Mouse (Mus musculus): ENCODE results near the gene Plk3. TPM values are rescaled to one million over a fixed set of nuclear protein-coding genes. Genes with fewer than 3 reads are reported as not detected.

Gene Plk3
- polyA plus RNA-seq, 1 experiment from 2014 or later: 19.1 TPM

GRCm38 (mm10) chr4:117115592-117115991 is 18.2 kb downstream of the Plk3 start:
- Histone ChIP-seq H3K36me3 (ENCODE audit: control insufficient read depth, insufficient read depth, low read length) (peaks cover 5% of the 10 kb centered on the region), H3K4me3 (ENCODE audit: low read depth, low read length) (no peak overlapping the region), H3K9me3 (ENCODE audit: control insufficient read depth, low read length) (no peaks in the 10 kb centered on the region), H3K4me1 (ENCODE audit: control insufficient read depth, insufficient read depth, low read length) (peaks cover 5% of the 10 kb centered on the region; the same call in 1 of the 2 replicates), H3K27ac (ENCODE audit: low read depth, low read length) (no peak overlapping the region), H3K4me2 (ENCODE audit: low read depth, low read length) (no peak overlapping the region), H3K9ac (replicated peaks; ENCODE audit: low read depth, low read length) (no peak overlapping the region), H3K27me3 (ENCODE audit: control insufficient read depth, insufficient read depth, low read length) (no peaks in the 10 kb centered on the region)
- WGBS: 88% methylated on average over 5 of the region's 5 CpGs
- no peak for ATAC-seq (ENCODE audit: low read depth)

DNA sequence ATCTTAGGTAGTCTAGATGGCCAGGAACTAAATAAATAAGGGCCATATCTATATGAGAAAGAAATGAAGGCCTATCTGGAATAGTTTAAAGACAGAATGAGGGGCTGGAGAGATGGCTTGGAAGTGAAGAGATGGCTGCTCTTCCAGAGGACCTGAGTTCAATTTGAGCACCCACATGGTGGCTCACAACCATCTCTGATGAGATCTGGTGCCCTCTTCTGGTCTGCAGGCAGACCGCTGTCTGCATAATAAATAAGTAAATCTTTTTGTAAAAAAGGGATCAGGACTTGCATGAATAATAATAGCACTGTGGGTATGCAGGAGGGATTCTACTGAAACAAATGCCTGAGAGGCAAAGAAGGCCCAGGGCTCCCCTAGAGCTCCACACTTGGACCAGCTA is 20.5 kb downstream of the Plk3 start:
- no peak for ATAC-seq (ENCODE audit: low read depth)
- no peaks in the 10 kb centered on the region for H3K9me3 ChIP-seq (ENCODE audit: control insufficient read depth, low read length)
- H3K4me3 ChIP-seq (ENCODE audit: low read depth, low read length): no peak overlapping the region
- no peak overlapping the region for H3K9ac ChIP-seq (replicated peaks; ENCODE audit: low read depth, low read length)
- H3K27ac ChIP-seq (ENCODE audit: low read depth, low read length): no peak overlapping the region
- no peaks in the 10 kb centered on the region for H3K4me1 ChIP-seq (ENCODE audit: control insufficient read depth, insufficient read depth, low read length)
- no peak overlapping the region for H3K4me2 ChIP-seq (ENCODE audit: low read depth, low read length)
- 89% methylated on average over 1 of the region's 1 CpGs for WGBS
- no peaks in the 10 kb centered on the region for H3K27me3 ChIP-seq (ENCODE audit: control insufficient read depth, insufficient read depth, low read length)
- peaks cover 13% of the 10 kb centered on the region for H3K36me3 ChIP-seq (ENCODE audit: control insufficient read depth, insufficient read depth, low read length)

DNA sequence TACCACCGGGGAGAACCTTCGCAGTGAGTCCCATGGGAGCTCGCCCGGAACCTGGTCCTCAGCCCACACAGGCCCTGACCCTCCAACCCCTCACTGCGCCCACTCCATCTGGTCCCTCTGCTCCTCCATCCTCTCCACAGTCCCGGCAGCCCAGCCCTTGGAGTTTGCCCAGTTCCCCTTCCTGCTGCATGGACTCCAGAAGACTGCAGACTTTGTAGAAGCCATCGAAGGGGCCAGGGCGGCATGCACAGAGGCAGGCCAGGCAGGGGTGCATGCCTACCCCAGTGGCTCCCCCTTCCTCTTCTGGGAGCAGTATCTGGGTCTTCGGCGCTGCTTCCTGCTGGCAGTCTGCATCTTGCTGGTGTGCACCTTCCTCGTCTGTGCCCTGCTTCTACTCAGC is 22.8 kb downstream of the Plk3 start:
- H3K27ac ChIP-seq (ENCODE audit: low read depth, low read length): no peak overlapping the region
- H3K36me3 ChIP-seq (ENCODE audit: control insufficient read depth, insufficient read depth, low read length): peaks cover 17% of the 10 kb centered on the region
- 93% methylated on average over 10 of the region's 11 CpGs for WGBS
- H3K9ac ChIP-seq (replicated peaks; ENCODE audit: low read depth, low read length): no peak overlapping the region
- H3K4me2 ChIP-seq (ENCODE audit: low read depth, low read length): no peak overlapping the region
- no peaks in the 10 kb centered on the region for H3K27me3 ChIP-seq (ENCODE audit: control insufficient read depth, insufficient read depth, low read length)
- ATAC-seq (ENCODE audit: low read depth): no peak
- H3K9me3 ChIP-seq (ENCODE audit: control insufficient read depth, low read length): no peaks in the 10 kb centered on the region
- H3K4me1 ChIP-seq (ENCODE audit: control insufficient read depth, insufficient read depth, low read length): no peaks in the 10 kb centered on the region
- H3K4me3 ChIP-seq (ENCODE audit: low read depth, low read length): no peak overlapping the region

- no peaks in the 10 kb centered on the region for H3K27me3 ChIP-seq (ENCODE audit: control insufficient read depth, insufficient read depth, low read length)
- no peak for ATAC-seq (ENCODE audit: low read depth)
- WGBS: 94% methylated on average over 13 of the region's 13 CpGs
- H3K9me3 ChIP-seq (ENCODE audit: control insufficient read depth, low read length): no peaks in the 10 kb centered on the region
- H3K36me3 ChIP-seq (ENCODE audit: control insufficient read depth, insufficient read depth, low read length): peaks cover 17% of the 10 kb centered on the region
- no peaks in the 10 kb centered on the region for H3K4me1 ChIP-seq (ENCODE audit: control insufficient read depth, insufficient read depth, low read length)
- no peak overlapping the region for H3K9ac ChIP-seq (replicated peaks; ENCODE audit: low read depth, low read length)
- H3K27ac ChIP-seq (ENCODE audit: low read depth, low read length): no peak overlapping the region
- H3K4me3 ChIP-seq (ENCODE audit: low read depth, low read length): no peak overlapping the region
- H3K4me2 ChIP-seq (ENCODE audit: low read depth, low read length): no peak overlapping the region
Measured at GRCm38 (mm10) chr4:117110249-117110648, 23.5 kb downstream of the Plk3 start.

DNA sequence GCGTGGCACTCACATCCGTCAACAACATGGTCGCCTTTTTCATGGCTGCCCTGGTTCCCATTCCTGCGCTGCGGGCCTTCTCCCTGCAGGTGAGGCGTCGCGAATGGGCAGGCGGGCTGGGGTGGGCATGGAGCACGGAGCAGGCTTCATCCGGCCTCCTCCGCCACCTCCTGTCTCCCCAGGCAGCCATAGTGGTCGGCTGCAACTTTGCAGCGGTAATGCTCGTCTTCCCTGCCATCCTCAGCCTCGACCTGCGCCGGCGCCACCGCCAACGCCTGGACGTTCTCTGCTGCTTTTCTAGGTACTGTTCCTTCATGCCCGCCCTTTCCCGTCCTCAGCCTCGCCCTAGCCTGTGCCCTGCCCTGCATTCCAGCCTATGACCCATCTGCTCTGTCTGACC is 24.4 kb downstream of the Plk3 start:
- Histone ChIP-seq H3K27ac (ENCODE audit: low read depth, low read length) (no peak overlapping the region), H3K36me3 (ENCODE audit: control insufficient read depth, insufficient read depth, low read length) (peaks cover 17% of the 10 kb centered on the region), H3K9me3 (ENCODE audit: control insufficient read depth, low read length) (no peaks in the 10 kb centered on the region), H3K27me3 (ENCODE audit: control insufficient read depth, insufficient read depth, low read length) (no peaks in the 10 kb centered on the region), H3K9ac (replicated peaks; ENCODE audit: low read depth, low read length) (no peak overlapping the region), H3K4me1 (ENCODE audit: control insufficient read depth, insufficient read depth, low read length) (no peaks in the 10 kb centered on the region), H3K4me2 (ENCODE audit: low read depth, low read length) (no peak overlapping the region), H3K4me3 (ENCODE audit: low read depth, low read length) (no peak overlapping the region)
- 93% methylated on average over 25 of the region's 25 CpGs for WGBS
- ATAC-seq (ENCODE audit: low read depth): no peak

DNA sequence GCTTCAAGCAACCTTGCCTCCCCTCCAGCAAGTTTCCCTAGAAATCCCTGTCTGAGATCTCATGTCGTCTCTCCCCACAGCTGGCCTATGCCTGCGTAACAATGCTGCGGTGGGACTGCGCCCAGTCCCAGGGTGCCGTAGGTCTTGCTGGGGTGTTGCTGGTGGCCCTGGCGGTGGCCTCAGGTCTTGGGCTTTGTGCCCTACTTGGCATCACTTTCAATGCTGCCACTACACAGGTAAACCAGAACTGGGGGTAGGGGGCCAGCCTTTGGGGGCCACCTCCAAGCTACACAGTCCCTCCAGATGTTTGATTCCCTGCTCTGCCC is 25.3 kb downstream of the Plk3 start:
- Histone ChIP-seq H3K27me3 (ENCODE audit: control insufficient read depth, insufficient read depth, low read length) (no peaks in the 10 kb centered on the region), H3K4me2 (ENCODE audit: low read depth, low read length) (no peak overlapping the region), H3K27ac (ENCODE audit: low read depth, low read length) (no peak overlapping the region), H3K4me1 (ENCODE audit: control insufficient read depth, insufficient read depth, low read length) (no peaks in the 10 kb centered on the region), H3K9me3 (ENCODE audit: control insufficient read depth, low read length) (no peaks in the 10 kb centered on the region), H3K9ac (replicated peaks; ENCODE audit: low read depth, low read length) (no peak overlapping the region), H3K4me3 (ENCODE audit: low read depth, low read length) (no peak overlapping the region), H3K36me3 (ENCODE audit: control insufficient read depth, insufficient read depth, low read length) (peaks cover 17% of the 10 kb centered on the region)
- ATAC-seq (ENCODE audit: low read depth): no peak
- WGBS: 94% methylated on average over 6 of the region's 6 CpGs

DNA sequence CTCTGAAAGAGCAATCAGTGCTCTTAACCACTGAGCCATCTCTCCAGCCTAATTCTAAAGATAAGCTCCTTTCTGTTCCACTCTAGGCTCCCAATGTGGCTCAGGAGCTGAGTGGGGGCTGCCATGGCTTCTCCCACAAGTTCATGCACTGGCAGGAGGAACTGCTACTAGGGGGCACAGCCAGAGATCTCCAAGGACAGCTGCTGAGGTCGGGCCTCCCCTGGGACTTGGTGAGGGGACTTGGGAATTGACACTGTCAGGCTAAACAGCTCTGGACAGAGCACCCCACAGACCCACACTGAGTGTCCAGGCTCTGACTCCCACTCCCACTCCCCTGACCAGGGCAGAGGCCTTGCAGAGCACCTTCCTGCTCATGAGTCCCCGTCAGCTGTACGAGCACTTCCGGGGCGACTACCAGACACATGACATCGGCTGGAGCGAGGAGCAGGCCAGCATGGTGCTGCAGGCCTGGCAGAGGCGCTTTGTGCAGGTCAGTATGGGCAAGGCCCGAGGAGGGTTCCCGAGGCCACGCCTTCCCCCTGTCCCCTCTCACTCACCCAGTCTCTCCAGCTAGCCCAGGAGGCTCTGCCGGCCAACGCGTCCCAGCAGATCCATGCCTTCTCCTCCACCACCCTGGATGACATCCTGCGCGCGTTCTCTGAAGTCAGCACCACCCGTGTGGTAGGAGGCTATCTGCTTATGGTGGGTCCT is 25.8 kb downstream of the Plk3 start:
- Histone ChIP-seq H3K9me3 (ENCODE audit: control insufficient read depth, low read length) (no peaks in the 10 kb centered on the region), H3K4me2 (ENCODE audit: low read depth, low read length) (no peak overlapping the region), H3K4me1 (ENCODE audit: control insufficient read depth, insufficient read depth, low read length) (no peaks in the 10 kb centered on the region), H3K9ac (replicated peaks; ENCODE audit: low read depth, low read length) (no peak overlapping the region), H3K4me3 (ENCODE audit: low read depth, low read length) (no peak overlapping the region), H3K36me3 (ENCODE audit: control insufficient read depth, insufficient read depth, low read length) (peaks cover 17% of the 10 kb centered on the region), H3K27ac (ENCODE audit: low read depth, low read length) (no peak overlapping the region), H3K27me3 (ENCODE audit: control insufficient read depth, insufficient read depth, low read length) (no peaks in the 10 kb centered on the region)
- ATAC-seq (ENCODE audit: low read depth): no peak
- 94% methylated on average over 18 of the region's 18 CpGs for WGBS

DNA sequence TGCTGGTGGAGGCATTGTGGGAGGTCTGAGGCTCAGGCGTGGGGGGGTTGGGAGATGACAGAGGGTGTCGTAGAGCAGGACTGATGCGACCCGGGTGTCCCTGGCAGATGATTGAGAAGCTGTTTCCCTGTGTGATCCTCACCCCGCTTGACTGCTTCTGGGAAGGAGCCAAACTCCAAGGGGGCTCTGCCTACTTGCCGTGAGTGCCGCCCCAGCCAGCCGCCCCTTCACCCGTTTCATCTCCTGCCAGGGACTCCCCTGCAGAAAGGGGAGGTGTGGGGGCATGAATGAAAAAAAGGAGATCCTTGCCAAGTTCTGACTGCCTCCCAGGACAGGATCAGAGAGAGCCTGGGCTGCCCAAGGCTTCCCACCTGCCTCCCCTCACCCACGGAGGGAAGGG is 28.6 kb downstream of the Plk3 start:
- Histone ChIP-seq H3K4me2 (ENCODE audit: low read depth, low read length) (no peak overlapping the region), H3K9ac (replicated peaks; ENCODE audit: low read depth, low read length) (no peak overlapping the region; the same call in 1 of the 2 replicates), H3K27me3 (ENCODE audit: control insufficient read depth, insufficient read depth, low read length) (no peaks in the 10 kb centered on the region), H3K4me3 (ENCODE audit: low read depth, low read length) (no peak overlapping the region), H3K36me3 (ENCODE audit: control insufficient read depth, insufficient read depth, low read length) (peaks cover 8% of the 10 kb centered on the region), H3K9me3 (ENCODE audit: control insufficient read depth, low read length) (no peaks in the 10 kb centered on the region), H3K4me1 (ENCODE audit: control insufficient read depth, insufficient read depth, low read length) (no peaks in the 10 kb centered on the region), H3K27ac (ENCODE audit: low read depth, low read length) (no peak overlapping the region)
- ATAC-seq (ENCODE audit: low read depth): peak; percentile 45; the same call in 1 of the 2 replicates
- 61% methylated on average over 10 of the region's 10 CpGs for WGBS

DNA sequence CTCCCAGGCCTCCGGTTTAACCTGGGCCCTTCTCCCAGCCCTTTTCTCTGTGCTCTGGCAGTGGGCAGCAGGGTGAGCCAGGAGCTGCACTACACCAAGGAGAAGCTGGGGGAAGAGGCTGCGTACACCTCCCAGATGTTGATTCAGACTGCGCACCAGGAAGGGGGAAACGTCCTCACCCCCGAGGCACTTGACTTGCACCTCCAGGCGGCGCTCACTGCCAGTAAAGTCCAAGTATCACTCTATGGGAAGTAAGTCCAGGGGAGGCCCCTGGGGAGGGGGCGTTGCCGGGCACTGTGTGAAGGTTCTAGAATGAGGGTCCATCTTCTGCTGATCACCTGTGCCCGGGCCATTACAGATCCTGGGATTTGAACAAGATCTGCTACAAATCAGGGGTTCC is 29.1 kb downstream of the Plk3 start:
- Histone ChIP-seq H3K27me3 (ENCODE audit: control insufficient read depth, insufficient read depth, low read length) (no peaks in the 10 kb centered on the region), H3K4me3 (ENCODE audit: low read depth, low read length) (no peak overlapping the region), H3K27ac (ENCODE audit: low read depth, low read length) (no peak overlapping the region), H3K9me3 (ENCODE audit: control insufficient read depth, low read length) (no peaks in the 10 kb centered on the region), H3K4me2 (ENCODE audit: low read depth, low read length) (no peak overlapping the region), H3K9ac (replicated peaks; ENCODE audit: low read depth, low read length) (no peak overlapping the region; the same call in 1 of the 2 replicates), H3K36me3 (ENCODE audit: control insufficient read depth, insufficient read depth, low read length) (peaks cover 8% of the 10 kb centered on the region), H3K4me1 (ENCODE audit: control insufficient read depth, insufficient read depth, low read length) (no peaks in the 10 kb centered on the region)
- WGBS: 85% methylated on average over 10 of the region's 10 CpGs
- no peak for ATAC-seq (ENCODE audit: low read depth)

All from neural tube, embryonic 14.5 days (tissue).